Mouse (Mus musculus): ENCODE measurements around the gene Agap3. TPM values are rescaled to one million over a fixed set of nuclear protein-coding genes. Genes with fewer than 3 reads are reported as not detected.

The Agap3 gene
- polyA plus RNA-seq, 1 experiment from 2014 or later, result 24.1 TPM

DNA sequence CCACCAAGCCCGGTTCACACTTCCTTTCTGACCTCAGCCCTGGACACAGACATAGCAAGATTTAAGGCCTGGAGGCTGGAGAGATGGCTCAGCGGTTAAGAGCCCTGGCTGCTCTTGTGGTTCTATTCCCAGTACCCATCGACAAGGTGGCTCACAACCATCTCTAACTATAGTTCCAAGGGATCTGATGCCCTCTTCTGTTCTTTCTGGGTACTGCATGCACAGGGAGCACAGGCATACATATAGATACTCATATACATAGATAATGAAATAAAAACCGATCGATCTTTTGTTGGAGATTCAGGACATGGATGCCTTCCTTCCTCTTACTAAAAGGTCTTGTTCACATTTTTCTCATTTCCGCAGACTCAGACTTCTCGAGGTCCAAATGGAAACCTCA is 56.4 kb downstream of the Agap3 start:
- 89% methylated on average over 7 of the region's 7 CpGs for WGBS
- Histone ChIP-seq H3K4me3 (no peak overlapping the region), H3K27me3 (ENCODE audit: poor library complexity, severe bottlenecking) (peaks cover 47% of the 10 kb centered on the region), H3K9me3 (peaks cover 3% of the 10 kb centered on the region; the same call in 1 of the 2 replicates), H3K27ac (no peak overlapping the region), H3K36me3 (replicated peaks) (no peaks in the 10 kb centered on the region), H3K4me1 (peaks cover 21% of the 10 kb centered on the region)
- DNase-seq (ENCODE audit: extremely low spot score, low spot score), result no peak

DNA sequence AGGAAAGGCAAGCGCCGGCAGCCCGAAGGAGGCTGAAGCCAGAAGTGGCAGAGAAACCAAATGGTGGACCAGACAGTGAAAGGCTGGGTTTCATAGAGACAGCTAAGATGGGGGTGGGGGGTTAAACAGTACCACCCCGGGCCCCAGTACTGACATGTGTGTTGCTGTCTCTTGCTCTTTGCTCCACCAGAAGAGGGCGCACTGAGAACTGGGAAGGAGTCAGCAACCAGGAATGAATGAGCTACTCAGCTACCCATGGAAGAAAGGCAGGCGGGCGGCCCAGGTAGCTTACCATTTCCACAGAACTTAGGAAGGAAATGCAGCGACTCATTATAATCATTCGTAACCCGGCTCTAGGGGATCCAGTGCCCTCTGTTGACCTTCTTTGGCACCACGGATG is 58.7 kb downstream of the Agap3 start:
- H3K36me3 ChIP-seq (replicated peaks), result no peaks in the 10 kb centered on the region
- DNase-seq (ENCODE audit: extremely low spot score, low spot score), result no peak

DNA sequence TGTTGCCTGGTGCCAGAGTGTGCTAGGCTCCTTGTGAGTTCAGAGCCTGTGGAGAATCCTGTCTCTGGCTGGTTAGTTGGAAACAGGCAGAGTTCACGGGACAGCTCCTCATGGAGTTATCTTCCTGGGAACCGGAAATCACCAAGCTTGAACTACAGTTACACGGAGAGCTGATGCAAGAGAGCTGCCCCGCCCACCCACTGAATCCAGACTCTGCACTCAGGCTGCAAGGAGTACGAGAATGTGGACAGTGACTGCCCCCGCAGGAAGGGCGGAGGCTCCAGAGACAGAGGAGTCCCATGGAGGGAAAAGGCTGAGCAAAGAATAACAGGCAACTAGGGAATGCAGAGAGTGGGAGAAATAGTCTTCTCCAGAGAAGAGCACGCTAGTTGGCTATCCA is 60.3 kb downstream of the Agap3 start:
- DNase-seq (ENCODE audit: extremely low spot score, low spot score), result no peak
- H3K27ac ChIP-seq, result no peak overlapping the region
- H3K27me3 ChIP-seq (ENCODE audit: poor library complexity, severe bottlenecking), result peaks cover 31% of the 10 kb centered on the region
- H3K9me3 ChIP-seq, result peaks cover 3% of the 10 kb centered on the region; the same call in 1 of the 2 replicates
- H3K4me1 ChIP-seq, result peaks cover 11% of the 10 kb centered on the region
- H3K36me3 ChIP-seq (replicated peaks), result no peaks in the 10 kb centered on the region
- 62% methylated on average over 8 of the region's 8 CpGs for WGBS
- H3K4me3 ChIP-seq, result no peak overlapping the region

More for the DNA sequence above, 58.7 kb downstream of the Agap3 start:
- Histone ChIP-seq H3K27me3 (ENCODE audit: poor library complexity, severe bottlenecking) (peaks cover 33% of the 10 kb centered on the region), H3K27ac (no peak overlapping the region), H3K4me1 (peaks cover 10% of the 10 kb centered on the region), H3K9me3 (peaks cover 3% of the 10 kb centered on the region; the same call in 1 of the 2 replicates), H3K4me3 (no peak overlapping the region)
- 53% methylated on average over 11 of the region's 11 CpGs for WGBS

DNA sequence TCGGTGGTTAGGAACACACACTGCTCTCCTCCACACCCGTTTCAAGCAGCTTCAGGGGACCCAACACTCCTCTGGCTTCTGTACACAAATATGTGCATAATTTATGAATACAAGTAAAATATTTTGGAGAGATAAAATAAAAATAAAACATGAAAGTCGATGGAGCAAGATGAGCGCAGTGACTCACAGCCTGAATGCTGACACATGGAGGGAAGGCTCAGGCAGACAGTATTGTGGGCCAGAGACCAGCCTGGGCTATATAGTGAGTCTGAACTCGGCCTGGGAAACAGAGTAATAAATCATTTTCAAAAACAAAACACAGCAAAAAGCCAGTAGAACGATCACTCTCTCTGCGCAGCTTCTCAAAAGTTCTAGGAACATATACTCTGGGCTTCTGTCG is 69.4 kb downstream of the Agap3 start:
- DNase-seq (ENCODE audit: extremely low spot score, low spot score), result no peak
- Histone ChIP-seq H3K27ac (no peak overlapping the region), H3K4me1 (peaks cover 33% of the 10 kb centered on the region), H3K36me3 (replicated peaks) (no peaks in the 10 kb centered on the region), H3K27me3 (ENCODE audit: poor library complexity, severe bottlenecking) (peaks cover 78% of the 10 kb centered on the region), H3K9me3 (no peaks in the 10 kb centered on the region), H3K4me3 (no peak overlapping the region)
- 66% methylated on average over 8 of the region's 8 CpGs for WGBS

DNA sequence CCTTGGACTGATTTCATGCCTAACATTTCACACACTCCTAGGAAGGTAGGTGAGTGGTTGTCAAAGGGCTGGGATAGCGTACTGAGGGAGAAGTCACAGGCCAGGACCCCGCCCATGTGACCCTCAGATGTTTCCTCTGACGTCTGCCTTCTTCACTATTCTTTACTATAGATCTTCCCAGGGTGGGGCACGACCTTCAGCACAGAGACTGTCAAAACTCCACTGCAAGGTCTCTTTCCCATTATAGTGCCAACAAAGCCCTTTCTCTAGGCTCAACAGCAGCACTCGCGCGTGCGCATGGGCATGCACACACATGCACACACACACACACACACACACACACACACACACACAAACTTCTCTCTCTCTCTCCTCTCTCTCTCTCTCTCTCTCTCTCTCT is 71.8 kb downstream of the Agap3 start:
- no peak overlapping the region for H3K4me3 ChIP-seq
- no peak for DNase-seq (ENCODE audit: extremely low spot score, low spot score)

DNA sequence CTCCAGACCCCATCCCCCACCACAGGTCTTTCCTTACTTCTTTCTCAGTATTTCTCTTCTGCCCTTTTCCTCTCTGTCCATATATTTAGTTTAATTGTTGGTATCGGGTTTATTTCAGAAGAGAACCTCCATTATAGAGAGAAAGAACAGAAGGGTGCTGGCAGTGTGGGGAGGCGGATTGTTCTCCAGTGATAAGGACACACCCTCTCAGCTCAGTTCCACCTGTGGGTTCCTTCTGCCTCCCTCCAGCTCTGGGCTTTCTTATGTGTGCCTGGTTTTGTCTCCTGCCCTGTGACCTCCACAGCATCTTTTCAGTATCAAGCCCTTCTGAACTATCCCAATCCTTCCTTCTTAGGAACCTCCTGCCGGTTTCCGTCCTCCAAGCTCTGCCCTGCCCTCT is 72.5 kb downstream of the Agap3 start:
- Histone ChIP-seq H3K4me3 (no peak overlapping the region), H3K36me3 (replicated peaks) (no peaks in the 10 kb centered on the region), H3K4me1 (peaks cover 50% of the 10 kb centered on the region), H3K27me3 (ENCODE audit: poor library complexity, severe bottlenecking) (peaks cover 97% of the 10 kb centered on the region), H3K27ac (no peak overlapping the region), H3K9me3 (no peaks in the 10 kb centered on the region)
- DNase-seq (ENCODE audit: extremely low spot score, low spot score), result no peak
- WGBS, result 11% methylated on average over 4 of the region's 4 CpGs

More for the DNA sequence above, 71.8 kb downstream of the Agap3 start:
- 39% methylated on average over 8 of the region's 8 CpGs for WGBS
- no peaks in the 10 kb centered on the region for H3K36me3 ChIP-seq (replicated peaks)
- H3K9me3 ChIP-seq, result no peaks in the 10 kb centered on the region
- peaks cover 94% of the 10 kb centered on the region for H3K27me3 ChIP-seq (ENCODE audit: poor library complexity, severe bottlenecking)
- peaks cover 45% of the 10 kb centered on the region for H3K4me1 ChIP-seq
- H3K27ac ChIP-seq, result no peak overlapping the region

DNA sequence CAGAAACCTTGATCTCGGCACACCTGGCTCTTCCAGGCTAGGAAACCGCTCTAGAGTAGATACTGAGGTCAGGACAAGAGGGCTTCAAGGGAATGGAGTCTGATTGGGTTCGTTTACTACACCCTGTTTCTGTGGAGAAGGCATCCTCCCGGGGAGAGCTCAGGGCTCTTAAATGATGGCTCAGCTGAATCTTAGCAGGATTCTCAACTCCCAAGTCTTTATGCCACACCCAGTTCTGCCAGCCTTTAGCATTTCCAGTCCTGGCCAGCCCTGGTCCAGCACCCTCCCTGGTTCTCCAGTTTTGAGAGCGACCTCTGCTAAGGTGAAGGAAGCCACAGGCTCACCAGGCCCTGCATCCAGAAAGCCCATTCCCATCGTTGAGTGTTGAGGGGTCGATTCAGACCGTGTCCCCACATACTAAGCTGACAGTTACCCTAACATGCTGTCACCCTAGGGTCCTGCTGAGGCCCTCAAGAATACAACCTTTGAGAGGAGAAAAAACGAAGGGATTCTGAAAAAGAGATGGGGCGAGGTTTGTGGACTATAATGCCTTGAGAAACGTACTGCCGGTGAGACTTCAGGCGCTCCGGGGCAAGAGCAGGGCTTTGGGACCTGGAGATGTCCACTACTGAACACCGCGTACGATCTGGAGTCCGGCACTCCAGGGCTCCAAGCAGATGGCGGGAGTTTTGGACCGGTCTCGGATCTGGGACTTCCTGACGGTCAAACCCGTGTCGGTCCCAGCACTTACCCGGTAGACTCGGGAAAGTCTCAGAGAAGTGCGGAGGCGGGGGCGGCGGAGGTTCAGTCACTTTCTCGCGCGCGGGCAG is 73.6 kb downstream of the Agap3 start:
- 2% methylated on average over 34 of the region's 34 CpGs for WGBS
- Histone ChIP-seq H3K4me1 (peaks cover 60% of the 10 kb centered on the region), H3K27me3 (ENCODE audit: poor library complexity, severe bottlenecking) (peaks cover 99% of the 10 kb centered on the region), H3K4me3 (peak overlapping the region; percentile 56), H3K36me3 (replicated peaks) (no peaks in the 10 kb centered on the region), H3K27ac (peak overlapping the region; percentile 74; the same call in 1 of the 2 replicates), H3K9me3 (no peaks in the 10 kb centered on the region)
- peak; percentile 37 for DNase-seq (ENCODE audit: extremely low spot score, low spot score)

DNA sequence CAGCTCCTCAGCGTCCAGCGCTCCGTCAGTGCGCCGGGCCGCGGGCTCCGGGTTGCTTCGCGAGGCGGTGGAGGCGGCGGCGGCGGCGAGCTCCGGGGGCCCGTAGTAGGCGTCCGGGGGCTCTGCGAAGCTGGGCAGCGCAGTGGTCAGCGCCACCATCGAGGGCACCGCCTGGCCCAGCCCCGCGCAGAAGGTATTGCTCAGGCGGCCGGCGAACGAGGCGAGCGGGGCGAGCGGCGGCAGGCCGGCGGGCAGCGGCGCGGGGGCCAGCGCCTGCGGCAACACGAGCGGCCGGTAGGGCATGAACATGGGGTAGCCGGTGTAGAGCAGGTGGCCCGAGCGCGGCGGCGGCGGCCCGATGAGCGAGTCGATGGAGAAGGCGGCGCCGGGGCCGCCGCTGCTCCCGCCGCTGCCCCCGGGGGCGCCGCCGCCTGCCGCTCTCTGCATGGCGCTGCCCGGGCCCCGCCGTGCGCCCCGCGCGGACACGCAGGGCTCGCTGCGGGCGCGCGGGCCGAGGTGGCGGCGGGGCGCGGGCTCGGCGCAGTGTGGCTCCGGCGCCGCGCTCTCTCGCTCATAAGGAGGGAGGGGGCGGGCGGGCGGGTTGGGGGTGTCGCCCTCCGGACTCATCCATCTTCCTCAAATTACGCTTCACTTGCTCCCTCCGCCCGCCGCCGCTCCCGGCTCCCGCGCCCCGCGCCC is 74.4 kb downstream of the Agap3 start:
- DNase-seq (ENCODE audit: extremely low spot score, low spot score), result no peak
- peaks cover 60% of the 10 kb centered on the region for H3K4me1 ChIP-seq
- no peaks in the 10 kb centered on the region for H3K9me3 ChIP-seq
- H3K4me3 ChIP-seq, result peak overlapping the region; percentile 56
- no peaks in the 10 kb centered on the region for H3K36me3 ChIP-seq (replicated peaks)
- peak overlapping the region; percentile 74 for H3K27ac ChIP-seq
- under 1% methylated on average over 91 of the region's 109 CpGs for WGBS
- H3K27me3 ChIP-seq (ENCODE audit: poor library complexity, severe bottlenecking), result peaks cover 100% of the 10 kb centered on the region

DNA sequence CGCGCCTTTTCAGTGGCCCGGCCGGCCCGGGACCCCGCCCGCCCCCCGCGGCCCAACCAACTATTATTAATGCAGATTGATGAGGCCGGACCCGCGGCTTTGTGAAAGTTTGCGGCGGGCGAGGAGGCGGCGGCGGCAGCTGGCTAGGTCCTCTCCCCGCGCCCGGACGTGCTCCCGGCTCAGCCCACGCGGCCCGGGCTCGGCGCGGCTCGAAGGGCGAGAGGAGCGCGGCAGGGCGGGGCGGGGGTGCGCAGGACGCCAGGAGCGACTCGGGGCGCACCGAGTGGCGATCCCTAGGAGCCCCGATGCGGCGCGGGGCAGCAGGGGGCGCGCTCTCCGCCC is 74.9 kb downstream of the Agap3 start, which contains the start of gene Gbx1:
Gene Gbx1 (minus strand): TSS at position 314 of the 342 bp plus-strand sequence.
- DNase-seq (ENCODE audit: extremely low spot score, low spot score), result peak; percentile 34
- under 1% methylated on average over 49 of the region's 49 CpGs for WGBS
- Histone ChIP-seq H3K9me3 (no peaks in the 10 kb centered on the region), H3K4me1 (peaks cover 60% of the 10 kb centered on the region), H3K27ac (peak within 1 kb of the TSS; percentile 74), H3K4me3 (peak within 1 kb of the TSS; percentile 56), H3K27me3 (ENCODE audit: poor library complexity, severe bottlenecking) (peaks cover 100% of the 10 kb centered on the region), H3K36me3 (replicated peaks) (no peaks in the 10 kb centered on the region)

DNA sequence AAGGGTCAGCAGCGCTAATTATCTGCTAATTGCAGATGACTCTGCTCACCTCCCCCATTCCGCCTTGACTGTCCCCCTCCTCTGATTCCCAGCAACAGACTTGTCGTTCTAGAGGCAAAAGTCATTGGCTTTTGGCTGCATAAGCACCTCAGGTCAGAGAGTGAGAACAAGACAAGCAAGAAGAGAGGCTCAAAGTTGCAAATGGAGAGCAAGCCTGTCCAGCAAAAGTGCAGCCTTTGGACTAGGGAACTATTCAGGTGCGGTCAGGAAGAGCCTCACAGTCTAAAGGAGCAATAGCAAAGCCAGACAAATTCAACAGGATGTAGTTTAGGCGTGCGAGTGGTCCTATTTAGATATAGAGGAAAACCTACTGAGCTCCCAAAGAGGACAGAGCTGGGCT is 75.8 kb downstream of the Agap3 start:
- 13% methylated on average over 6 of the region's 6 CpGs for WGBS
- Histone ChIP-seq H3K36me3 (replicated peaks) (no peaks in the 10 kb centered on the region), H3K9me3 (no peaks in the 10 kb centered on the region), H3K4me3 (no peak overlapping the region; the same call in 1 of the 2 replicates), H3K4me1 (peaks cover 60% of the 10 kb centered on the region), H3K27me3 (ENCODE audit: poor library complexity, severe bottlenecking) (peaks cover 100% of the 10 kb centered on the region), H3K27ac (no peak overlapping the region)
- DNase-seq (ENCODE audit: extremely low spot score, low spot score), result no peak

DNA sequence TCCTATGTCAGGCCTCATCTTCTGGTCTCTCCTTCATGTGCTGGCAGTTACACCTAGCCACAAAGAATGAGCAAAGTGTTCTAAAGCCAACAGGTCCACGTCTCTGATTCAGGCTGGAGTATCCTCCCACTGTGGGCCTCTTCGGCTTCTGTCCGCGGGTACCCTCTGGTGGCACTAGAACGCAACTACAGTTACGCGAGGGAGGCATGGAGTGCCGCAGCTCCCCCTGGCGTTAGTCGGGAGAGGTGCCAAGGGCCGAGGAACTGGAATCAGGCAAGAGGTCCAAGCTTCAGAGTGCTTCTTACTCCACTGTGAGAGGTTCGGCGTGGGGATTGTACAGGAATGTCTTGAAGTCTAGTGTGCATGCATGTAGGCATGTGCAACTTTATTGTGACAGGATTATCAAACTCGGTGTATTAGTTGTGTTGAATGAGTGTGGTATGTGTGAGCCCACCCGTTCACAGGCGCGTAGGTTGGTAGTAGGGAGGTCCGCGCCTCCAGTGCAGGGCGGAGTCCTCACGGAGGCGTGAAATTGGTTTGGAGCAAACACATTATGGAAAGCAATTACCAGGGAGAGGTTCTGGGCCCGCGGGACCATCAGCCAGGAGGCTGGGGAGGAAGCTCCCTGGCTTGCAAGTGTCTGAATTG is 78.2 kb downstream of the Agap3 start:
- Histone ChIP-seq H3K4me1 (peaks cover 51% of the 10 kb centered on the region), H3K36me3 (replicated peaks) (no peaks in the 10 kb centered on the region), H3K27ac (no peak overlapping the region), H3K9me3 (no peaks in the 10 kb centered on the region), H3K4me3 (no peak overlapping the region; the same call in 1 of the 2 replicates), H3K27me3 (ENCODE audit: poor library complexity, severe bottlenecking) (peaks cover 89% of the 10 kb centered on the region)
- DNase-seq (ENCODE audit: extremely low spot score, low spot score), result peak; percentile 89
- WGBS, result 23% methylated on average over 24 of the region's 24 CpGs

DNA sequence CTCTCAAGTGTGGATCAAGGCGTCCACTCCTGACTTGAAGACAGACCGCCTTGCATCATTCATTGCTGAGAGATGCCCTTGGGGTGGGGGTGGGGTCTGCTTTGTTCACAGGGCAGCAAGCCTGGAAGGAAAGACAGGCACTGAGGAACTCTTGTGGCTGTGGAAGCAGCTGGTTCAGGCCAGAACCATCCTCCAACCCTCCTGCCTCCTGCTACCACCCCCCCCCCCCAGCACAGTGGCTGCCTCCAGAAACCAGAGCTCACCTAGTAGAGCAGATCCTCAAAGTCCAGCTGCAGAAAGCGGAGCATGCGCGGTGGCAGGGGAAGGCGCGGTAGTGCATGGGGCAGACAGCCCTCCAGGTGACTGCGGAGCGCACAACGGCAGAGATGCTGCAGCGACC is 81.4 kb downstream of the Agap3 start:
- no peaks in the 10 kb centered on the region for H3K36me3 ChIP-seq (replicated peaks)
- H3K27me3 ChIP-seq (ENCODE audit: poor library complexity, severe bottlenecking), result peaks cover 68% of the 10 kb centered on the region
- 58% methylated on average over 11 of the region's 11 CpGs for WGBS

More for the DNA sequence above, 81.4 kb downstream of the Agap3 start:
- Histone ChIP-seq H3K27ac (no peak overlapping the region), H3K9me3 (no peaks in the 10 kb centered on the region), H3K4me3 (no peak overlapping the region), H3K4me1 (peaks cover 38% of the 10 kb centered on the region)
- DNase-seq (ENCODE audit: extremely low spot score, low spot score), result no peak
